Mouse (Mus musculus) erythroblast, adult 5-6 weeks (primary cell): ENCODE results near the gene Slfn4. TPM values are rescaled to one million over a fixed set of nuclear protein-coding genes. Genes with fewer than 3 reads are reported as not detected.
A peak's percentile ranks its signal among the peaks of the same experiment; 100 is the strongest.
"Not testable (repeated sequence)": the region's sequence is repeated elsewhere in the genome, so short reads cannot be mapped to it uniquely, and the experiment has no call there.

Experiments used
- ATAC-seq: replicated peaks from 2 replicates; pipeline ENCODE4 v1.8.0; 2016; ENCODE audit warnings: moderate number of reproducible peaks, mild to moderate bottlenecking, moderate TSS enrichment, inconsistent platforms; ENCODE audit not compliant: poor library complexity, low FRiP score, severe bottlenecking
- total RNA-seq, 2 experiments: library from RNA; stranded (forward) in 1 of 2; stranded (reverse) in 1 of 2; fragments of 150-400 nt in 1 of 2; fragments of 200-764, 138-1000 nt in 1 of 2; gene quantifications; 2 replicates each; pipeline versions ENCODE4 v1.2.3 to v1.2.4; 2015 to 2017; ENCODE audit warnings: low replicate concordance in 2 of 2

The Slfn4 gene
- 52.5 and 75.0 TPM in 2 replicates for total RNA-seq (2015; ENCODE audit: low replicate concordance)
- 22.6 and 27.2 TPM in 2 replicates for total RNA-seq (2017; ENCODE audit: low replicate concordance)

GRCm38 (mm10) chr11:83174948-83175539 lies at the start of gene Slfn4:
TSS of gene Slfn4 (plus strand) at chr11:83175186.
- ATAC-seq = no peak

- ATAC-seq = not testable (repeated sequence)
Measured at GRCm38 (mm10) chr11:83125633-83126032, 49.4 kb upstream of the Slfn4 start.

- not testable (repeated sequence) for ATAC-seq
Measured at GRCm38 (mm10) chr11:83137253-83137652, 37.7 kb upstream of the Slfn4 start.

GRCm38 (mm10) chr11:83148939-83149338 lies 26.0 kb upstream of the Slfn4 start:
- not testable (repeated sequence) for ATAC-seq

GRCm38 (mm10) chr11:83191134-83191893 lies 16.3 kb downstream of the Slfn4 start, which contains the start of gene Slfn3:
TSS of gene Slfn3 (plus strand) at chr11:83191330.
- ATAC-seq = peak; percentile 62

- ATAC-seq = peak; percentile 92
Measured at GRCm38 (mm10) chr11:83192001-83192400, 17.0 kb downstream of the Slfn4 start.

- no peak for ATAC-seq
Measured at GRCm38 (mm10) chr11:83205002-83205401, 30.0 kb downstream of the Slfn4 start.

GRCm38 (mm10) chr11:83216119-83216518 lies 41.1 kb downstream of the Slfn4 start:
- ATAC-seq = peak; percentile 79

GRCm38 (mm10) chr11:83221328-83221877 lies 46.4 kb downstream of the Slfn4 start:
- ATAC-seq = no peak

- ATAC-seq = peak; percentile 81
Measured at GRCm38 (mm10) chr11:83223367-83223766, 48.4 kb downstream of the Slfn4 start.

GRCm38 (mm10) chr11:83223793-83224192 lies 48.8 kb downstream of the Slfn4 start:
- ATAC-seq = peak; percentile 55

- ATAC-seq = peak; percentile 88
Measured at GRCm38 (mm10) chr11:83224217-83224616, 49.2 kb downstream of the Slfn4 start.

GRCm38 (mm10) chr11:83224750-83225149 lies 49.8 kb downstream of the Slfn4 start:
- peak; percentile 26; the same call in 1 of the 2 replicates for ATAC-seq

GRCm38 (mm10) chr11:83225371-83225960 lies 50.5 kb downstream of the Slfn4 start:
- ATAC-seq = no peak

GRCm38 (mm10) chr11:83227926-83228723 lies 53.1 kb downstream of the Slfn4 start:
- no peak for ATAC-seq

GRCm38 (mm10) chr11:83230966-83231365 lies 56.0 kb downstream of the Slfn4 start:
- ATAC-seq = peak; percentile 88

GRCm38 (mm10) chr11:83233621-83234020 lies 58.6 kb downstream of the Slfn4 start:
- peak; percentile 75 for ATAC-seq

GRCm38 (mm10) chr11:83237390-83237789 lies 62.4 kb downstream of the Slfn4 start:
- not testable (repeated sequence) for ATAC-seq

- ATAC-seq = peak; percentile 83
Measured at GRCm38 (mm10) chr11:83238389-83238788, 63.4 kb downstream of the Slfn4 start.

- ATAC-seq = no peak
Measured at GRCm38 (mm10) chr11:83239811-83240210, 64.8 kb downstream of the Slfn4 start.
